Mouse (Mus musculus) splenic B cell, adult 2 months (primary cell): ENCODE measurements around the gene Cramp1l.

Experiments used
- DNase-seq: peaks from one replicate; pipeline ENCODE4 v3.0.0-alpha.2; 2011; ENCODE audit warnings: low read depth, low spot score
- H3K27me3 ChIP-seq: 2 replicates; pipeline ENCODE4 v1.6.1; 2012; ENCODE audit warnings: mild to moderate bottlenecking, low read length, moderate library complexity, mixed read lengths; ENCODE audit not compliant: control insufficient read depth, poor library complexity, insufficient read depth, severe bottlenecking
- H3K36me3 ChIP-seq: 2 replicates; pipeline ENCODE4 v1.6.1; 2012; ENCODE audit warnings: mild to moderate bottlenecking, low read length, moderate library complexity, mixed read lengths; ENCODE audit not compliant: control insufficient read depth, poor library complexity, insufficient read depth, severe bottlenecking

The Cramp1l gene

GRCm38 (mm10) chr17:24936259-24937237 lies 79.0 kb downstream of the Cramp1l start, which contains the start of gene Mapk8ip3:
TSS of gene Mapk8ip3 (minus strand) at chr17:24936977.
- H3K36me3 ChIP-seq = no peaks in the 10 kb centered on the region; the same call in 1 of the 2 replicates
- H3K27me3 ChIP-seq = no peaks in the 10 kb centered on the region
- DNase-seq = peak; percentile 94

GRCm38 (mm10) chr17:24935666-24936065 lies 79.9 kb downstream of the Cramp1l start:
- Histone ChIP-seq H3K27me3 (no peaks in the 10 kb centered on the region), H3K36me3 (no peaks in the 10 kb centered on the region; the same call in 1 of the 2 replicates)
- DNase-seq = no peak

- Histone ChIP-seq H3K27me3 (no peaks in the 10 kb centered on the region), H3K36me3 (no peaks in the 10 kb centered on the region; the same call in 1 of the 2 replicates)
- DNase-seq = no peak
Measured at GRCm38 (mm10) chr17:24934926-24935325, 80.7 kb downstream of the Cramp1l start.

GRCm38 (mm10) chr17:24933163-24933562 lies 82.4 kb downstream of the Cramp1l start:
- DNase-seq = no peak
- H3K36me3 ChIP-seq = no peaks in the 10 kb centered on the region; the same call in 1 of the 2 replicates
- H3K27me3 ChIP-seq = no peaks in the 10 kb centered on the region

GRCm38 (mm10) chr17:24932431-24932830 lies 83.2 kb downstream of the Cramp1l start:
- H3K36me3 ChIP-seq = peaks cover 2% of the 10 kb centered on the region
- no peak for DNase-seq
- H3K27me3 ChIP-seq = no peaks in the 10 kb centered on the region

GRCm38 (mm10) chr17:24929506-24929905 lies 86.1 kb downstream of the Cramp1l start:
- H3K36me3 ChIP-seq = peaks cover 3% of the 10 kb centered on the region
- H3K27me3 ChIP-seq = no peaks in the 10 kb centered on the region
- DNase-seq = no peak

- no peak for DNase-seq
- H3K27me3 ChIP-seq = no peaks in the 10 kb centered on the region
- peaks cover 7% of the 10 kb centered on the region; the same call in 1 of the 2 replicates for H3K36me3 ChIP-seq
Measured at GRCm38 (mm10) chr17:24923246-24923645, 92.3 kb downstream of the Cramp1l start.

- H3K27me3 ChIP-seq = no peaks in the 10 kb centered on the region
- peaks cover 14% of the 10 kb centered on the region for H3K36me3 ChIP-seq
- no peak for DNase-seq
Measured at GRCm38 (mm10) chr17:24913984-24914383, 101.6 kb downstream of the Cramp1l start.
